Mouse (Mus musculus) intestine, embryonic 16.5 days (tissue): ENCODE results near the gene A630001G21Rik. TPM values are rescaled to one million over a fixed set of nuclear protein-coding genes. Genes with fewer than 3 reads are reported as not detected.

ENCODE experiments used
- ATAC-seq: fragments of 200-750 bp; cut with Nextera tagmentation; 2 replicates; pipeline ENCODE4 v1.8.0; 2017; ENCODE audit warnings: moderate TSS enrichment, moderate library complexity
- H3K27ac ChIP-seq: fragments of 300-500 bp; sonication (generic); 2 replicates; pipeline ENCODE4 v1.5.1; 2014; ENCODE audit warnings: mild to moderate bottlenecking, low read length
- H3K27me3 ChIP-seq: fragments of 300-500 bp; sonication (generic); replicated peaks from 2 replicates; pipeline ENCODE4 v1.6.1; 2014; ENCODE audit warnings: low read length, control low read depth, mixed read lengths; ENCODE audit not compliant: control insufficient read depth, insufficient read depth
- H3K36me3 ChIP-seq: fragments of 300-500 bp; sonication (generic); 2 replicates; pipeline ENCODE4 v1.6.1; 2014; ENCODE audit warnings: low read length, control low read depth; ENCODE audit not compliant: control insufficient read depth, insufficient read depth
- H3K4me1 ChIP-seq: fragments of 300-500 bp; sonication (generic); 2 replicates; pipeline ENCODE4 v1.6.1; 2014; ENCODE audit warnings: low read length, control low read depth, mixed read lengths; ENCODE audit not compliant: control insufficient read depth, insufficient read depth
- H3K4me2 ChIP-seq: fragments of 300-500 bp; sonication (generic); 2 replicates; pipeline ENCODE4 v1.6.1; 2014; ENCODE audit warnings: low read depth, low read length, control low read depth
- H3K4me3 ChIP-seq: fragments of 300-500 bp; sonication (generic); 2 replicates; pipeline ENCODE4 v1.5.1; 2014; ENCODE audit warnings: mild to moderate bottlenecking, low read length
- H3K9ac ChIP-seq: fragments of 300-500 bp; sonication (generic); 2 replicates; pipeline ENCODE4 v1.6.1; 2014; ENCODE audit warnings: low read depth, low read length
- H3K9me3 ChIP-seq: fragments of 300-500 bp; sonication (generic); 2 replicates; pipeline ENCODE4 v1.6.1; 2016; ENCODE audit warnings: low read length, control low read depth; ENCODE audit not compliant: control insufficient read depth
- WGBS: fragments of 180-500 bp; shearing (Covaris S2); extraction: QIAGEN DNeasy Blood & Tissue Kit; methylation state at CpG from one replicate; pipeline ENCODE4 v1.1.7; 2014; 5-methylcytosine and 5-hydroxymethylcytosine counted together
- polyA plus RNA-seq: library from polyadenylated mRNA; unstranded; fragments of >200 nt; fragmentation: Nextera tagmentation; extraction: Ambion mirVana; gene quantifications from 2 replicates; pipeline ENCODE4 v1.2.1, GENCODE M21; 2015

Gene A630001G21Rik
- polyA plus RNA-seq, 1 experiment from 2014 or later = 1.3 TPM

DNA sequence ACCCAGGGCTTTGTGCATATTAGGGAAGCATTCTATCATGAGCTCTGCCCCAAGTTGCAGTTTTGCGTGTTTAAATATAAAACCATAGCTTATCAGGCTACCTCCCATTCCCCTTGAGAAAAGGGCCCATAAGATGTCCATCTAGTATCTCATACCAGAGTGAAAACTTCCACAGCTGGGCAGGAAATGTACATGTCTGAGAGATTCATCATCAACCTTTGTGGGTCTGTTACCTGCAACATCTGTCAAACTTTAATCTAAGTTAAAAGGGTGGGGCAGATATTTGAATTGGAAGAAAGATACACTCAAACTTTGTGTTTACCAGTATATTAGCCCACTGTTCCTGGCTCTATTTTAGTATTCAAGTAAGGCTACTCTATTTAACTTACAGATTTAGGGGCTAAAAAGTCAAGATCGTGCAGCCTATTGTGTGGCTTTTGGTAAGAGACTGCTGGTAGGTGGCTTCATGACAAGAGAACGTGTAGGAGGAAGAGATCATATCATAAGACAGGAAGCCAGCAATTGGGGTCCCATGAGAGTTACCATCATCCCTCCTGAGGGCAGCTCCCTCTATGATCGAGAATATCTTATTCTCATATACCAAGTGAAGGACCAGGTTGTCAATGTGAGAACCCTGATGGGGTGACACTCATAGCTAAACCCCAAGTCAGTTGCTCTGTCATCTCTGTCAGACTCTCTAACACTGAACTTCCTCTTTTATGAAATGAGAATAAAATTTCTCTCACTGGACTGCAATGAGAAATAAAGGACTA lies 80.5 kb downstream of the A630001G21Rik start:
- H3K36me3 ChIP-seq = no peaks in the 10 kb centered on the region
- H3K9ac ChIP-seq = no peak overlapping the region
- 82% methylated on average over 4 of the region's 4 CpGs for WGBS
- ATAC-seq = no peak
- no peak overlapping the region for H3K4me2 ChIP-seq
- H3K4me3 ChIP-seq = no peak overlapping the region
- no peak overlapping the region for H3K27ac ChIP-seq
- H3K4me1 ChIP-seq = no peaks in the 10 kb centered on the region
- no peaks in the 10 kb centered on the region for H3K9me3 ChIP-seq
- H3K27me3 ChIP-seq = no peaks in the 10 kb centered on the region

DNA sequence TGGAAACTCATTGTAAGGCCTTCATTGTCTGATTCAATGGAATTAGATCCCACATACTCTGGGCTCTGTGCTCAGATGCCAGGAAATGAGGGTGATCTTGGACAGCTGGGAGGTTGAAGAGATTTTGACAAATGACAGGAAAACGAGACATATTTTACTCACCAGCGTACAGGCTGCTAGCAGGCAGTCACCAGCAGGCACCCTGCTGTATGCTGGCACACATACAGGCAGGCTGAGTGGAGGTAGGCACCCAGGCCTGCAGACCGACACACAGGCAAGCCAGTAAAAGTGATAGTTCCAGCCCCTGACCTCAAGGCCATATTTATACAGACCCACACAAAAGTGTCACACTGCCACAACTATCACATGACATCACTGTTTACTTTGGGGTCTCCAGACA lies 82.8 kb downstream of the A630001G21Rik start:
- 67% methylated on average over 3 of the region's 3 CpGs for WGBS
- Histone ChIP-seq H3K4me2 (no peak overlapping the region), H3K4me1 (no peaks in the 10 kb centered on the region), H3K9me3 (no peaks in the 10 kb centered on the region), H3K36me3 (no peaks in the 10 kb centered on the region), H3K4me3 (no peak overlapping the region), H3K27me3 (no peaks in the 10 kb centered on the region), H3K27ac (no peak overlapping the region), H3K9ac (no peak overlapping the region)
- ATAC-seq = no peak

GRCm38 (mm10) chr1:85693280-85693679 lies 85.2 kb downstream of the A630001G21Rik start:
- ATAC-seq = no peak
- no peak overlapping the region for H3K9ac ChIP-seq
- H3K36me3 ChIP-seq = no peaks in the 10 kb centered on the region
- H3K4me1 ChIP-seq = no peaks in the 10 kb centered on the region
- H3K4me3 ChIP-seq = no peak overlapping the region
- no peaks in the 10 kb centered on the region for H3K27me3 ChIP-seq
- no peak overlapping the region for H3K27ac ChIP-seq
- 71% methylated on average over 3 of the region's 3 CpGs for WGBS
- no peak overlapping the region for H3K4me2 ChIP-seq
- no peaks in the 10 kb centered on the region for H3K9me3 ChIP-seq

- Histone ChIP-seq H3K4me3 (no peak overlapping the region), H3K36me3 (no peaks in the 10 kb centered on the region), H3K27ac (no peak overlapping the region), H3K9ac (no peak overlapping the region), H3K27me3 (no peaks in the 10 kb centered on the region), H3K4me1 (no peaks in the 10 kb centered on the region), H3K4me2 (no peak overlapping the region), H3K9me3 (no peaks in the 10 kb centered on the region)
- no peak for ATAC-seq
- WGBS = 55% methylated on average over 1 of the region's 1 CpGs
Measured at GRCm38 (mm10) chr1:85692281-85692680, 86.2 kb downstream of the A630001G21Rik start.

DNA sequence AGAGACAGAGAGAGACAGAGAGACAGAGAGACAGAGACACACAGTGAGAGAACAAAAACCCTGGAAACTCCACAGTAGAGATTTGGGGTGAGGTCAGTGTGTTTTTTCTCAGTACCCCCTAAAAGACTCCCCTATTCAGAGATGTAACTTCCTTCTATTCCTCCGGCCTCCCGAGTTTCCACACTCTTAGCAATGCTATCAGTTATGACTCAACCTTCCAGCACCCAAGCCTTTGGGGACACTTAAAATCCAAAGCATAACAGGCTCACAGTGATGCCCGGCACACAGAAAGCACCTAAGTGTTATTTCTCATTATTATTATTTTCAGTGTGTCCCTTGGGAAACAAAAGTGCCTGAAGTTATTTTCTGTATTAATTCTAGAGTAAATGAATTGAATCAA lies 87.9 kb downstream of the A630001G21Rik start:
- Histone ChIP-seq H3K4me2 (no peak overlapping the region), H3K27me3 (no peaks in the 10 kb centered on the region), H3K36me3 (no peaks in the 10 kb centered on the region), H3K4me1 (no peaks in the 10 kb centered on the region), H3K9ac (no peak overlapping the region), H3K9me3 (no peaks in the 10 kb centered on the region), H3K4me3 (no peak overlapping the region), H3K27ac (no peak overlapping the region)
- no peak for ATAC-seq
- 90% methylated on average over 3 of the region's 3 CpGs for WGBS

DNA sequence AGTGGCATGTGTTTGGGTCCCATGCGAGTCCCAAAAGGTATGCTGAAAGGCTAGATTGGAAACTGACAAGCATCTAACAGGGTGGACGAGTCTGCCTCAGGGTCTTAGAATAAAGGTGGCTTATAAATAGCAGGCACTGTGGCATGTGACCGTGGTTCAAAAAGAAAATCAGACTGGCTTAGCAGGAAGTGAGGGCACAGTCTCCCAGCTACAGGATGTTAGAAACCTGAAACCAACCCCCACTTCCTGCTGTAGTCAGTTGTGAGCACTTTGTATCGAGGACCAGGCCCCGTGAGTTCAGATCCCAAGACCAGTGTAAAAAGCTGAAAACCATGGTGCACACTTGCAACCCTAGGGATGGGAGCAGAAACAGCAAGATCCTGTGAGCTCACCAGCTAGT lies 91.1 kb downstream of the A630001G21Rik start:
- no peak for ATAC-seq
- no peak overlapping the region for H3K4me2 ChIP-seq
- 64% methylated on average over 5 of the region's 5 CpGs for WGBS
- H3K4me3 ChIP-seq = no peak overlapping the region
- no peaks in the 10 kb centered on the region for H3K27me3 ChIP-seq
- H3K36me3 ChIP-seq = no peaks in the 10 kb centered on the region
- H3K4me1 ChIP-seq = no peaks in the 10 kb centered on the region
- no peak overlapping the region for H3K27ac ChIP-seq
- no peak overlapping the region for H3K9ac ChIP-seq
- H3K9me3 ChIP-seq = no peaks in the 10 kb centered on the region

- 58% methylated on average over 5 of the region's 5 CpGs for WGBS
- no peak overlapping the region for H3K27ac ChIP-seq
- no peaks in the 10 kb centered on the region for H3K27me3 ChIP-seq
Measured at GRCm38 (mm10) chr1:85686666-85687065, 91.8 kb downstream of the A630001G21Rik start.

GRCm38 (mm10) chr1:85680226-85680625 lies 98.2 kb downstream of the A630001G21Rik start:
- Histone ChIP-seq H3K4me3 (no peak overlapping the region), H3K9ac (no peak overlapping the region), H3K27ac (no peak overlapping the region), H3K36me3 (no peaks in the 10 kb centered on the region), H3K27me3 (no peaks in the 10 kb centered on the region), H3K9me3 (no peaks in the 10 kb centered on the region), H3K4me2 (no peak overlapping the region), H3K4me1 (no peaks in the 10 kb centered on the region)
- 63% methylated on average over 4 of the region's 4 CpGs for WGBS
- ATAC-seq = no peak

More at GRCm38 (mm10) chr1:85686666-85687065, 91.8 kb downstream of the A630001G21Rik start:
- Histone ChIP-seq H3K36me3 (no peaks in the 10 kb centered on the region), H3K4me2 (no peak overlapping the region), H3K4me1 (no peaks in the 10 kb centered on the region), H3K9me3 (no peaks in the 10 kb centered on the region), H3K4me3 (no peak overlapping the region), H3K9ac (no peak overlapping the region)
- ATAC-seq = no peak
